Mouse (Mus musculus) erythroblast, embryonic 14.5 days (primary cell): ENCODE data around the gene Cops9.

Experiments used
- GATA1 ChIP-seq: IDR thresholded peaks from 2 replicates; pipeline ENCODE4 v1.6.1; 2012; ENCODE audit warnings: low read length, inconsistent platforms, mixed read lengths
- TAL1 ChIP-seq: IDR thresholded peaks from 3 replicates; pipeline ENCODE4 v1.6.1; 2012; ENCODE audit warnings: low read length, inconsistent platforms, mixed read lengths

- TF ChIP-seq GATA1: no peak
- no peak for TF ChIP-seq TAL1
Observed at GRCm38 (mm10) chr1:92618360-92618759, 23.4 kb downstream of the Cops9 start.
